Mouse (Mus musculus) Patski (cell line): ENCODE results near the gene Atp1a4. TPM values are rescaled to one million over a fixed set of nuclear protein-coding genes. Genes with fewer than 3 reads are reported as not detected.
A peak's percentile ranks its signal among the peaks of the same experiment; 100 is the strongest.

Experiments used
- ATAC-seq: fragments of 100-300 bp; one replicate; pipeline ENCODE4 v1.8.0; 2021
- CTCF ChIA-PET: fragments of 350-600 bp; sonication (Branson Sonifier 250); formaldehyde crosslinking; loops from one replicate; lab custom pipeline; 2022; ENCODE audit warnings: inconsistent platforms; lab: Charles Lee
- POLR2A ChIA-PET: fragments of 350-600 bp; sonication (Branson Sonifier 250); formaldehyde crosslinking; loops from one replicate; lab custom pipeline; 2022; ENCODE audit warnings: antibody characterized with exemption, inconsistent platforms; lab: Charles Lee
- DNase-seq: peaks from one replicate; pipeline ENCODE4 v3.0.0-alpha.2; 2011; ENCODE audit warnings: low read depth, low spot score
- H3K27me3 ChIP-seq: fragments of 371-371 bp; one replicate; pipeline ENCODE4 v1.5.1; 2021
- CTCF ChIP-seq: fragments of 100-300 bp; IDR thresholded peaks from one replicate; pipeline ENCODE4 v1.5.1; 2021
- in situ Hi-C: fragments of 300-500 bp; cut with MboI; formaldehyde crosslinking; loops from 3 replicates; pipeline ENCODE4 v1.11.1; 2018; ENCODE audit warnings: low pct_unique_long_range_greater_than_20kb, mixed read lengths
- polyA plus RNA-seq: library from polyadenylated mRNA; unstranded; gene quantifications from one replicate; pipeline ENCODE4 v1.2.3, GENCODE M21; 2021

Atp1a4 gene
- polyA plus RNA-seq, 1 experiment from 2014 or later = 0.06 TPM

- no peak for DNase-seq
- in situ Hi-C loops = no loop called here
- ATAC-seq = no peak
- CTCF ChIA-PET = interaction anchor here (1.0 to 1.2 kb wide), 2 partner anchors 8 to 10 kb away, joined by 3 read pairs; no protein-coding TSS in a partner anchor
- no peak for TF ChIP-seq CTCF
- no peaks in the 10 kb centered on the region for H3K27me3 ChIP-seq
- POLR2A ChIA-PET = interaction anchor here (1.0 kb wide), 1 partner anchor 35 kb away, joined by 3 read pairs; no protein-coding TSS in a partner anchor
These were observed 41.3 kb upstream of the Atp1a4 start for GRCm38 (mm10) chr1:172299528-172299927.

- TF ChIP-seq CTCF = no peak
- ChIA-PET POLR2A (interaction anchor here (1.0 to 1.4 kb wide), 2 partner anchors 10 to 23 kb away, joined by 3 read pairs; no protein-coding TSS in a partner anchor), CTCF (interaction anchor here (1.1 to 1.8 kb wide), 3 partner anchors 9 to 51 kb away, joined by 3 to 5 read pairs (median 3); no protein-coding TSS in a partner anchor)
- DNase-seq (no peak), ATAC-seq (no peak)
- no peaks in the 10 kb centered on the region for H3K27me3 ChIP-seq
- in situ Hi-C loops = no loop called here
These were observed 39.7 kb upstream of the Atp1a4 start, which contains the start of gene Atp1a2 for GRCm38 (mm10) chr1:172297611-172298537. Gene Atp1a2 (minus strand): TSS chr1:172298064.

GRCm38 (mm10) chr1:172296816-172297510 is 38.7 kb upstream of the Atp1a4 start:
- H3K27me3 ChIP-seq = no peaks in the 10 kb centered on the region
- no peak for ATAC-seq
- POLR2A ChIA-PET = no interaction called here
- no peak for TF ChIP-seq CTCF
- DNase-seq = no peak
- in situ Hi-C loops = no loop called here
- CTCF ChIA-PET = interaction anchor here (1.8 kb wide), 1 partner anchor 12 kb away, joined by 5 read pairs; no protein-coding TSS in a partner anchor

GRCm38 (mm10) chr1:172295751-172296197 is 37.6 kb upstream of the Atp1a4 start:
- no peaks in the 10 kb centered on the region for H3K27me3 ChIP-seq
- CTCF ChIA-PET = no interaction called here
- POLR2A ChIA-PET = no interaction called here
- no peak for DNase-seq
- TF ChIP-seq CTCF = no peak
- in situ Hi-C loops = no loop called here
- ATAC-seq = no peak

GRCm38 (mm10) chr1:172293449-172293848 is 35.2 kb upstream of the Atp1a4 start:
- ChIA-PET POLR2A (interaction anchor here (1.2 kb wide), 1 partner anchor 8 kb away, joined by 3 read pairs; no protein-coding TSS in a partner anchor), CTCF (interaction anchor here (0.6 to 1.6 kb wide), 3 partner anchors 14 to 40 kb away, joined by 3 to 4 read pairs (median 3); no protein-coding TSS in a partner anchor)
- ATAC-seq = no peak
- no peak for DNase-seq
- in situ Hi-C loops = loop anchor here (5.0 kb wide), 1 partner anchor 41 kb away; no protein-coding TSS in a partner anchor
- no peak for TF ChIP-seq CTCF
- H3K27me3 ChIP-seq = no peaks in the 10 kb centered on the region

- H3K27me3 ChIP-seq = no peaks in the 10 kb centered on the region
- in situ Hi-C loops = loop anchor here (5.0 kb wide), 1 partner anchor 41 kb away; no protein-coding TSS in a partner anchor
- DNase-seq = no peak
- POLR2A ChIA-PET = no interaction called here
- CTCF ChIA-PET = interaction anchor here (1.2 to 1.6 kb wide), 3 partner anchors 14 to 39 kb away, joined by 3 to 4 read pairs (median 4); no protein-coding TSS in a partner anchor
- ATAC-seq = peak; percentile 52
- no peak for TF ChIP-seq CTCF
These were observed 34.7 kb upstream of the Atp1a4 start for GRCm38 (mm10) chr1:172292880-172293279.

- ChIA-PET POLR2A (interaction anchor here (0.6 to 1.3 kb wide), 3 partner anchors 26 to 83 kb away, joined by 3 read pairs; partner anchors contain the start of gene Igsf8), CTCF (interaction anchor here (1.0 to 2.0 kb wide), 5 partner anchors 8 to 43 kb away, joined by 3 to 5 read pairs (median 3); partner anchors contain the start of gene Atp1a2)
- no peak for TF ChIP-seq CTCF
- peak; percentile 74 for ATAC-seq
- no peaks in the 10 kb centered on the region for H3K27me3 ChIP-seq
- in situ Hi-C loops = no loop called here
- DNase-seq = no peak
These were observed 31.4 kb upstream of the Atp1a4 start for GRCm38 (mm10) chr1:172289617-172289946.

GRCm38 (mm10) chr1:172288900-172289616 is 30.8 kb upstream of the Atp1a4 start:
- ChIA-PET CTCF (interaction anchor here (1.1 to 2.0 kb wide), 4 partner anchors 9 to 42 kb away, joined by 3 to 5 read pairs (median 4); partner anchors contain the start of gene Atp1a2), POLR2A (interaction anchor here (0.6 to 1.3 kb wide), 3 partner anchors 25 to 83 kb away, joined by 3 read pairs; partner anchors contain the start of gene Igsf8)
- no peaks in the 10 kb centered on the region for H3K27me3 ChIP-seq
- in situ Hi-C loops = no loop called here
- ATAC-seq (peak; percentile 76), DNase-seq (no peak)
- TF ChIP-seq CTCF = no peak

GRCm38 (mm10) chr1:172286740-172287139 is 28.5 kb upstream of the Atp1a4 start:
- ATAC-seq (no peak), DNase-seq (no peak)
- CTCF ChIA-PET = no interaction called here
- in situ Hi-C loops = no loop called here
- POLR2A ChIA-PET = no interaction called here
- no peaks in the 10 kb centered on the region for H3K27me3 ChIP-seq
- no peak for TF ChIP-seq CTCF
